Mouse (Mus musculus) heart, postnatal 10 days (tissue): ENCODE measurements around the gene Ift81. TPM values are rescaled to one million over a fixed set of nuclear protein-coding genes. Genes with fewer than 3 reads are reported as not detected.

Experiments used
- DNase-seq, 2 experiments: peaks; one replicate each; pipeline ENCODE4 v3.0.0; 2021
- intact Hi-C: fragments of 180-260 bp; cut with DNase I; formaldehyde crosslinking; loops from one replicate; pipeline ENCODE4 v1.15.1; 2025
- total RNA-seq, 2 experiments: library from RNA; stranded (reverse); gene quantifications; 2 replicates each; pipeline ENCODE4 v1.2.3; 2021

The Ift81 gene
- total RNA-seq, 2 experiments from 2014 or later: 51.7 to 53.1 TPM

- DNase-seq: peak; percentile 40 to 76
- intact Hi-C loops: loop anchor here (1.0 kb wide), 1 partner anchor 120 kb away; no protein-coding TSS in a partner anchor
These were observed 112.9 kb downstream of the Ift81 start for GRCm38 (mm10) chr5:122501101-122502076.

- no peak for DNase-seq
- intact Hi-C loops: no loop called here
These were observed 113.8 kb downstream of the Ift81 start for GRCm38 (mm10) chr5:122500563-122500962.

Other genes with a start within 250 kb of the Ift81 start
- 10 to 100 TPM; 24.3 to 25.5 TPM for gene Gpn3, start 242.6 kb downstream of the Ift81 start, total RNA-seq
- 10 to 100 TPM; 17.1 to 22.7 TPM for gene Fam216a, start 242.2 kb downstream of the Ift81 start, total RNA-seq
- gene Arpc3, start 222.6 kb downstream of the Ift81 start, total RNA-seq: 100 to 1,000 TPM; 140 to 150 TPM
- 10 to 100 TPM; 44.4 to 44.5 TPM for gene Anapc7, start 192.8 kb downstream of the Ift81 start, total RNA-seq
- gene Atp2a2, start 112.3 kb downstream of the Ift81 start, total RNA-seq: 1,000 to 10,000 TPM; 7,820 to 7,948 TPM
- gene P2rx7, start 29.4 kb upstream of the Ift81 start, total RNA-seq: 1 to 10 TPM; 3.5 to 5.2 TPM
- 10 to 100 TPM; 17.3 to 17.6 TPM for gene P2rx4, start 93.0 kb upstream of the Ift81 start, total RNA-seq
- gene Camkk2, start 164.9 kb upstream of the Ift81 start, total RNA-seq: 10 to 100 TPM; 15.6 to 16.5 TPM
- 100 to 1,000 TPM; 215 to 217 TPM for gene Anapc5, start 206.8 kb upstream of the Ift81 start, total RNA-seq
- 10 to 100 TPM; 26.8 to 32.9 TPM for gene Rnf34, start 235.5 kb upstream of the Ift81 start, total RNA-seq